ENCODE assay signal across 19 mouse cellular contexts in the genomic region with DNA sequence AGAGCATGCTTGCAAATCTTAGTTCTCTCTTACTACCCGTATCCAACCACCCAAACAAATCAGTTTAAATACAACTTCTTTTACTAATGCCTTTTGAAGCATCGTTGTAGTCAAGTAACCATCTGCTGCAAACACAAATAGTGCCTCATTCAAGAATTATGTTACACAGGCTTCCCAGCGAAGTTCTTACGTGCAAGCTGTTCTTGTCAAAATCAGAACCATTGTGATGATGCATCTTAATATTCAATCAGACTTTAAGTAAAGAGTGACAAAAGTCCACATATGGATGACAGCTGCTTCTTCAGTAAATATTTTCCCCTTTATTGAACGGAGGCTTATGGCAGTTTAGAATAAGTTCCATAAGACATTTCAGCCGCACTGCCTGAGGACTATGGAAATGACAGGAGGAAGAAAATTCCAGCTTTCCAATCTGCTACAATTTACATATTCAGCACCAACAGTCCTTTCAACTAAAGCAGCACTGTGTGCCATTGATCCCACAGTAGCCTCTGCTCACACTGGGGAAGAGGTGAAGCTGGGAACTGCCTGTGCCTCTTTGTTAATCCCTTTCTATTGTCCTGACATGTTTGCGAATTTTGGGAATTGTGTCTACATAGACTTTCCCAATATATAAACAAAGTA.
A peak's percentile ranks its signal among the peaks of the same experiment; 100 is the strongest.
DNase-seq lines count a peak whose midpoint lies in the region; ATAC-seq lines count a peak whose summit lies in the region.
"Had no signal": no experiment of that assay in that cellular context is flagged by ENCODE, and none has a peak within 500 bp of the region (broad histone marks: within the 10 kb centered on the region; RNA-seq: fewer than 3 reads in every experiment).

No protein-coding gene starts in this region.

- no peak for ATAC-seq in hindbrain, embryonic 16.5 days
- ATAC-seq in forebrain, embryonic 16.5 days, result peak; percentile 90
- ATAC-seq in midbrain, embryonic 13.5 days, result peak; percentile 90

- H3K4me1 ChIP-seq in hindbrain, embryonic 10.5 days (replicated peaks), result peaks cover 6% of the 10 kb centered on the region
- no peaks in the 10 kb centered on the region for H3K4me1 ChIP-seq in hindbrain, embryonic 16.5 days (ENCODE audit: control insufficient read depth, insufficient read depth, low read depth, low read length)
- H3K4me1 ChIP-seq in forebrain, embryonic 16.5 days (replicated peaks; ENCODE audit: control insufficient read depth, insufficient read depth, low read length), result peaks cover 12% of the 10 kb centered on the region
- peaks cover 20% of the 10 kb centered on the region for H3K4me1 ChIP-seq in midbrain, embryonic 13.5 days (replicated peaks)
- H3K4me1 ChIP-seq: heart, embryonic 12.5 days; liver, embryonic 15.5 days; neural tube, embryonic 13.5 days; stomach, embryonic 15.5 days had no signal

- peak overlapping the region; percentile 56; the same call in 1 of the 2 replicates for H3K27ac ChIP-seq in hindbrain, embryonic 10.5 days
- H3K27ac ChIP-seq in hindbrain, embryonic 16.5 days (ENCODE audit: low read depth, low read length), result no peak overlapping the region
- no peak overlapping the region for H3K27ac ChIP-seq in forebrain, embryonic 16.5 days (ENCODE audit: low read length)
- no peak overlapping the region for H3K27ac ChIP-seq in midbrain, embryonic 13.5 days
- H3K27ac ChIP-seq: liver, embryonic 15.5 days; neural tube, embryonic 13.5 days; stomach, embryonic 15.5 days had no signal

- H3K36me3 ChIP-seq in hindbrain, embryonic 10.5 days, result no peaks in the 10 kb centered on the region
- no peaks in the 10 kb centered on the region for H3K36me3 ChIP-seq in hindbrain, embryonic 16.5 days (ENCODE audit: control insufficient read depth, insufficient read depth, low read length)
- no peaks in the 10 kb centered on the region for H3K36me3 ChIP-seq in forebrain, embryonic 16.5 days (ENCODE audit: control insufficient read depth, insufficient read depth)
- no peaks in the 10 kb centered on the region for H3K36me3 ChIP-seq in midbrain, embryonic 13.5 days
- H3K36me3 ChIP-seq: heart, embryonic 12.5 days; liver, embryonic 15.5 days; neural tube, embryonic 13.5 days; stomach, embryonic 15.5 days had no signal

- H3K4me3 ChIP-seq in hindbrain, embryonic 10.5 days, result no peak overlapping the region
- H3K4me3 ChIP-seq in hindbrain, embryonic 16.5 days (ENCODE audit: low read length), result no peak overlapping the region
- H3K4me3 ChIP-seq in forebrain, embryonic 16.5 days (replicated peaks; ENCODE audit: low read length), result no peak overlapping the region
- no peak overlapping the region for H3K4me3 ChIP-seq in midbrain, embryonic 13.5 days (replicated peaks)
- H3K4me3 ChIP-seq: heart, embryonic 12.5 days; liver, embryonic 15.5 days; neural tube, embryonic 13.5 days; stomach, embryonic 15.5 days had no signal

- DNase-seq in hindbrain, embryonic 10.5 days (ENCODE audit: low spot score), result peak; percentile 10
- peak; percentile 71 for DNase-seq in brain, embryonic 18.5 days (ENCODE audit: low read depth, low spot score)
- DNase-seq in adrenal gland, postnatal 36 days, result no peak
- DNase-seq in adrenal gland, postnatal 10 days, result no peak
- no peak for DNase-seq in MN1 (ENCODE audit: low spot score)
- DNase-seq: adrenal gland, postnatal 14 days; cerebellum, adult 11 months; gastrocnemius, postnatal 14 days; kidney, adult 2 months; kidney, postnatal 4 days; left cerebral cortex, postnatal 4 days; lung, postnatal 14 days had no signal

- H3K9ac ChIP-seq in hindbrain, embryonic 16.5 days (ENCODE audit: low read depth, low read length), result no peak overlapping the region
- no peak overlapping the region for H3K9ac ChIP-seq in forebrain, embryonic 16.5 days (replicated peaks; ENCODE audit: low read depth, low read length)
- no peak overlapping the region; the same call in 1 of the 2 replicates for H3K9ac ChIP-seq in midbrain, embryonic 13.5 days (replicated peaks)
- H3K9ac ChIP-seq: heart, embryonic 12.5 days; liver, embryonic 15.5 days; neural tube, embryonic 13.5 days; stomach, embryonic 15.5 days had no signal

- H3K9me3 ChIP-seq in hindbrain, embryonic 10.5 days, result no peaks in the 10 kb centered on the region
- no peaks in the 10 kb centered on the region for H3K9me3 ChIP-seq in hindbrain, embryonic 16.5 days (ENCODE audit: control insufficient read depth, low read length)
- no peaks in the 10 kb centered on the region for H3K9me3 ChIP-seq in forebrain, embryonic 16.5 days (ENCODE audit: control insufficient read depth, low read length)
- no peaks in the 10 kb centered on the region for H3K9me3 ChIP-seq in midbrain, embryonic 13.5 days
- H3K9me3 ChIP-seq: heart, embryonic 12.5 days; liver, embryonic 15.5 days; neural tube, embryonic 13.5 days; stomach, embryonic 15.5 days had no signal

- 59% methylated on average over 7 of the region's 7 CpGs for WGBS in hindbrain, embryonic 10.5 days
- 45% methylated on average over 7 of the region's 7 CpGs for WGBS in hindbrain, embryonic 16.5 days
- 14% methylated on average over 7 of the region's 7 CpGs for WGBS in forebrain, embryonic 16.5 days
- WGBS in midbrain, embryonic 13.5 days, result 10% methylated on average over 7 of the region's 7 CpGs

- H3K4me2 ChIP-seq in hindbrain, embryonic 16.5 days (ENCODE audit: low read length), result no peak overlapping the region
- H3K4me2 ChIP-seq in forebrain, embryonic 16.5 days (ENCODE audit: low read length), result peak overlapping the region; percentile 23
- H3K4me2 ChIP-seq in midbrain, embryonic 13.5 days (replicated peaks), result 0 out of 2 replicates have a peak overlapping the region, but pooled peaks have one; percentile 8
- H3K4me2 ChIP-seq: heart, embryonic 12.5 days; liver, embryonic 15.5 days; neural tube, embryonic 13.5 days; stomach, embryonic 15.5 days had no signal

- no peaks in the 10 kb centered on the region for H3K27me3 ChIP-seq in hindbrain, embryonic 10.5 days (ENCODE audit: insufficient read depth, poor library complexity, severe bottlenecking)
- H3K27me3 ChIP-seq in hindbrain, embryonic 16.5 days (replicated peaks; ENCODE audit: control insufficient read depth, insufficient read depth, low read length), result no peaks in the 10 kb centered on the region
- H3K27me3 ChIP-seq in forebrain, embryonic 16.5 days (replicated peaks; ENCODE audit: control insufficient read depth, insufficient read depth, low read length), result no peaks in the 10 kb centered on the region
- H3K27me3 ChIP-seq in midbrain, embryonic 13.5 days, result no peaks in the 10 kb centered on the region
- H3K27me3 ChIP-seq: heart, embryonic 12.5 days; liver, embryonic 15.5 days; neural tube, embryonic 13.5 days; stomach, embryonic 15.5 days had no signal

Comparison
In these comparisons a context has a peak if more than half of its experiments do, and no peak if none do; other contexts are left out.
1. DNase-seq: peak in hindbrain, embryonic 10.5 days (single experiment) and brain, embryonic 18.5 days (single experiment); none in adrenal gland, postnatal 36 days (0 of 2), adrenal gland, postnatal 10 days (single experiment) and MN1 (single experiment).